Mouse (Mus musculus): Measurements from ENCODE around the gene Hmx3. TPM values are rescaled to one million over a fixed set of nuclear protein-coding genes. Genes with fewer than 3 reads are reported as not detected.

Hmx3 gene
- not detected for total RNA-seq (2021)
- long read RNA-seq, experiment 1, result 0 reads
- long read RNA-seq, experiment 2, result 0 reads

GRCm38 (mm10) chr7:131542115-131542871 is at the start of gene Hmx3:
Gene Hmx3 (plus strand): TSS chr7:131542867.
- DNase-seq, result no peak
- intact Hi-C loops (cut with DNase I), result loop anchor here (5.0 to 10.0 kb wide), 3 partner anchors 130 to 1013 kb away; partner anchors contain the start of genes Acadsb and Ikzf5

GRCm38 (mm10) chr7:131503739-131504138 is 38.9 kb upstream of the Hmx3 start:
- no peak for DNase-seq
- intact Hi-C loops (cut with DNase I), result no loop called here

- intact Hi-C loops (cut with DNase I), result loop anchor here (1.0 to 10.0 kb wide), 5 partner anchors 17 to 1015 kb away; partner anchors contain the start of genes Acadsb and Ikzf5
- peak; percentile 84 to 90 for DNase-seq
Observed at GRCm38 (mm10) chr7:131539979-131540378, 2.7 kb upstream of the Hmx3 start.

GRCm38 (mm10) chr7:131541184-131542114 is 1.2 kb upstream of the Hmx3 start:
- intact Hi-C loops (cut with DNase I), result loop anchor here (2.0 to 10.0 kb wide), 4 partner anchors 15 to 1013 kb away; partner anchors contain the start of genes Acadsb and Ikzf5
- no peak for DNase-seq

- no peak for DNase-seq
Observed at GRCm38 (mm10) chr7:131542872-131543622, 380 bp downstream of the Hmx3 start.

DNA sequence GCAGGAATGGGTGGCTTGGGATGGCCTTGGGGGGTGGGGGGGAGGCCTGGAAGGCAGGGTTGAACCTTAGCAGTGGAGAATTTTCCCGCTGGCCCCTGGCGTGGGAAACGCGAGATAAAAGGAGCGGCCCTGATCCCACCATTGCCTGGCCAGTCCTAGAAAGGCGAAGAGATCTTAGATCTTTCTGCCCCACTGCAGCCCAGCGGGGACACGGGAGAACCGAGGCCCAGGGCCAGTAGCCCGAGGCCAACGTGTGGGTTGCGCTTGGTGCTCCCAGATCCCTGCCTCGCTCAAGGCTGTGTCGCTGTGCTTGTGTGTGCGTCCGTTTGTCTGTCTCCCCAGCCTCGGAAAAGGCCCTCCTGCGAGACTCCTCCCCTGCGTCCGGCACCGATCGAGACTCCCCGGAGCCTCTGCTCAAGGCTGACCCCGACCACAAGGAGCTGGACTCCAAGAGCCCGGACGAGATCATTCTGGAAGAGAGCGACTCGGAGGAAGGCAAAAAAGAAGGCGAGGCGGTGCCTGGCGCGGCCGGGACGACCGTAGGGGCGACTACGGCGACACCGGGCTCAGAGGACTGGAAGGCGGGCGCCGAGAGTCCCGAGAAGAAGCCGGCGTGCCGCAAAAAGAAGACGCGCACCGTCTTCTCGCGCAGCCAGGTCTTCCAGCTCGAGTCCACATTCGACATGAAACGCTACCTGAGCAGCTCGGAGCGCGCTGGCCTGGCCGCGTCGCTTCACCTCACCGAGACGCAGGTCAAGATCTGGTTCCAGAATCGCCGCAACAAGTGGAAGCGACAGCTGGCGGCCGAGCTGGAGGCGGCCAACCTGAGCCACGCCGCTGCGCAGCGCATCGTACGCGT is 1.2 kb downstream of the Hmx3 start:
- peak in 1 of 2 experiments; percentile 16 for DNase-seq
- intact Hi-C loops (cut with DNase I), result loop anchor here (5.0 to 10.0 kb wide), 3 partner anchors 132 to 1011 kb away; partner anchors contain the start of genes Acadsb and Ikzf5

More at GRCm38 (mm10) chr7:131542872-131543622, 380 bp downstream of the Hmx3 start:
- intact Hi-C loops (cut with DNase I), result loop anchor here (5.0 to 10.0 kb wide), 3 partner anchors 131 to 1012 kb away; partner anchors contain the start of genes Acadsb and Ikzf5

GRCm38 (mm10) chr7:131544871-131545270 is 2.2 kb downstream of the Hmx3 start:
- DNase-seq, result no peak
- intact Hi-C loops (cut with DNase I), result loop anchor here (5.0 to 10.0 kb wide), 3 partner anchors 133 to 1010 kb away; partner anchors contain the start of genes Acadsb and Ikzf5

DNA sequence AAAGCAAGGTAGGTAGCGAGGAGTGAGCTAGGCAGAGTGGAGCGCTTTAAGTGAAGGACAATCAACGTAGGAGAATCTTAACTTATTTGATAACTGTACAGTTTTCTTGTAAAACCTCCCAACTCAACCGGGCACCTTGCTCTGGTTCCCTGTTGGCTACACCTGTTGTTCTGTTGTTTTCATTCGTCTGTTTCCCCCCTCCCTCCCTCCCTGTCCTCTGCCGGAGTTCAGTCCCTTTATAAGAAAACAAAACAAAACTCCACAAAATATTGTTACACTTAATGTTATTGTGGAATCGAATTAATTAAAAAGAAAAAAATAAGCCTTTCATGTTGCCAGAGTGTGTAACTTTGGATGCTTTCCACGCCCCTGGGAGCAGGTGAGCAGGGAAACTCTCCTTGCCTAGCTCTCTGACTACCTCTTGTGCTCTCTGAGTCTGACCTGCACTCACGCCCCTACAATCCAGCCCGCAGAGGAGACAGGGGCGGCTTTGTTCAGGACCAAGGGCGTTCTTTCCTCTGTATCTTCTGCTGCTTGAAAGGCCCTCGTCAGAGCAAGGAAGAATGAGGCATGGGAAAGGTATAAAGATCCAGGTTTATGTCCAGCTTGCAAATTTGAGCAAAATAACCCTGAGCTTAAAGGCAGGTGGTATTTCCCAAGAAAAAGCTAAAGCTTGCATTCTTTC is 3.2 kb downstream of the Hmx3 start:
- intact Hi-C loops (cut with DNase I), result loop anchor here (10.0 kb wide), 1 partner anchor 1009 kb away; no protein-coding TSS in a partner anchor
- no peak for DNase-seq

GRCm38 (mm10) chr7:131546423-131546822 is 3.8 kb downstream of the Hmx3 start:
- DNase-seq, result no peak
- intact Hi-C loops (cut with DNase I), result loop anchor here (10.0 kb wide), 1 partner anchor 1008 kb away; no protein-coding TSS in a partner anchor

DNA sequence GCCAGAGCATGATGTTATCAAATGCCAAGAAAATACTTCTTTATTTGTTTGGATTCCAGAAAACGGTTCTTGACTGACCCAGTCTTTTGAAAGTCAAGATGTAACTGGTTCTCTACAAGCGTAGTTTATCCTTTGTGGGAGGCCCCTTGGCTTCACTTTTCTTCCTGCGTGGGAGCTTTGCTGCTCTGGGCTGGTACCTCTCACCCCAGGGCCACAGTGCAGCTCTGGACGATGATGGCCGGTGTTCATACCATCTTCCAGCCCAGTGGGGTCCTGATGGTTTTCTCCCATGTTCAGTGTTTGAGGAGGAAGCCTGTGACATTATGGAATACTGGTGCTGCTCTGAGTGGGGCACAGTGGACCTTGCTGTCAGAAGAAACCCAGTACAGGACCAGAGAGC is 4.8 kb downstream of the Hmx3 start:
- intact Hi-C loops (cut with DNase I), result loop anchor here (10.0 kb wide), 1 partner anchor 1007 kb away; no protein-coding TSS in a partner anchor
- DNase-seq, result no peak

- no peak for DNase-seq
- intact Hi-C loops (cut with DNase I), result loop anchor here (10.0 kb wide), 1 partner anchor 1006 kb away; no protein-coding TSS in a partner anchor
Observed at GRCm38 (mm10) chr7:131548473-131548872, 5.8 kb downstream of the Hmx3 start, which contains the start of gene Hmx2. Gene Hmx2 (plus strand): TSS chr7:131548773.

DNA sequence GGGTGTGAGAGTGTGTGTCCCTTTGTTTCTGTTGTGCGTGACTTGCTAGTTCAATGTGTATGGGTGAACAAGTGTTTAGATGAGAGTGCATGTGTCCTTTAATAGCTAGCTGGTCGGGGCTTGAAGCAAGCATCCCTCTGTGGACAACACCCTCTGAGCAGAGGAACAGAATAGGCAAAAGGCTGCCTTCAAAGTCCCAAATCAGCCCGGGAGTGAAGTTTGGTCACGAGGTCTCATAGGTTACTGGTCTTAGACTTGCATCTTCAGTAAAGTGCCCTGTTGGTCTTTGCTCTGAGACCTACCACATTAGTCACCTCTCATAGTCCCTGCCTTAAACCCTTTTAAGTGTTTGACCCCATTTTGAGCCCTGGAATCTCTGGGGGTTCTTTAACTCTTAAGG is 8.8 kb downstream of the Hmx3 start:
- DNase-seq, result no peak
- intact Hi-C loops (cut with DNase I), result no loop called here

DNA sequence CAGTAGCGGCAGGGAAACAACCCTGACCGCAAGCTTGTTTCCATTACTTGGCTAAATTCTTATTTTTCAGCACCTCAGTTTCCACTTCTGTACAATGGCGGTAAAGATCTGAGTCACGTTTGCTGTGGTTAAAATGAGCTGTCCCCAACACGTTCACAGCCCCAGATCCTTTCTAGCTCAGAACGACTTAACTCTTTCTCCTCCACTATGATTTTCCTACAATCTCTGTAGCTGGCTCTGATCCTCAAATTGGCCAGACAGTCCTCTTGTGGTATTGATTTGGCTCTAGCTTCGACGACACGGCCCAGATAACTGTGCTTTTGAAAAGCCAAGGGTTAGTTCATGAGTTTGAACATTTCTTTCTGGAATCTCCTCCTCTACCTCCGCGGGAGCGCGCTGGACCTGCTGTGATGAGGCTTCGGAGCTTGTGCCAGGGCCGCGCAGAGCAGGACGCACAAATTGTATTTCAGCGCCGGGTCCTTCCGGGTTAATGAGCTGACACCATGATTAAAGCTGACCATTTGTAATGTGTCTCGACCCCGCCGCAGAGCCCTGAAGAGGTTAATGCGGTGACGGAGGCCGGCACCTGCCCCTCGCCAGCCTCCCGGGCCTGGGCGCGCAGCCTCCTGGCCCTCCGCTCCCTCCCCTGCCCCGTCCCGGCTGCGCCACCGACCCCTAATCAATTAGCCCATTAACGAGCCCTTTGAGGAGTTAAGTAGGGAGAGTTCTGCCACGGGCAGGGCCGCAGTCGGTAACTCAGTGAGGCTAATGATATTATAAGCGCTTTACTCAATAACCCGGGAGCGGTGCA is 9.5 kb downstream of the Hmx3 start:
- DNase-seq, result no peak
- intact Hi-C loops (cut with DNase I), result no loop called here

GRCm38 (mm10) chr7:131552781-131553180 is 10.1 kb downstream of the Hmx3 start:
- DNase-seq, result no peak
- intact Hi-C loops (cut with DNase I), result no loop called here

GRCm38 (mm10) chr7:131553771-131554175 is 11.1 kb downstream of the Hmx3 start:
- intact Hi-C loops (cut with DNase I), result no loop called here
- DNase-seq, result peak; percentile 31 to 38

DNA sequence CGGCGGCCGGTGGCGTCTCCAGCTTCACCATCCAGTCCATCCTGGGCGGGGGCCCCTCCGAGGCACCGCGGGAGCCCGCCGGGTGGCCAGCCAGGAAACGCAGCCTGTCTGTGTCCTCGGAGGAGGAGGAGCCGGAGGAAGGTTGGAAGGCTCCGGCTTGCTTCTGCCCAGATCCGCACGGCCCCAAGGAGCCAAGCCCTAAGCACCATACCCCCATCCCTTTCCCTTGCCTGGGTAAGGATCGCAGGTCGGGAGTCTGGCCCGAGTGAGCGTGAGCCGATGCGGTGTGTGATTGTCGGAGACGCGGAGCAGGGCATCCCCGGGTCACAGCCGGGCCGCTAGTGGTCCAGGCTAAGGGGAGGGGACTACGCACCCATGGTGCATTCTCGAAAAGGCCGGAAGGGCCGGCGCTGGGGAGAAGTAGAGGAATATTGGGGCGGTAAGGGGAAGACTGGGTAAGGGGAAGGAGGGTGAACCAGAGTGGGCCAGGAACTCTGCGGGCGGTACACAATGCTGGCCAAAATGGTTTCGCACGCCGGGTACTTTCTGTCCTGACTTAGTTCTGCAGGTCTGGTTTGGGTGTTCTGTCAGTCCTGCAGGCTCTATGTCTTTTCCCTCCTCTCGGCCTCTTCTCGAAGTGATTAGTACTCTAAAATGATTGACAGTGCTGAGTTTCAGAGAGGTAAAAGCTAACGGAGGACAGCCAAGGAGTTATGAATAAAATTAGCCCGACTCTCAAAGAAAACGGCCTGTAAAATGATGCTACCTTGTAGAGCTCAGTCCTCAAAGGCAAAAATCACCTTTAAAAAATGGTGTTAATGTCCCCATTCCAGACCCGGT is 11.9 kb downstream of the Hmx3 start:
- intact Hi-C loops (cut with DNase I), result no loop called here
- no peak for DNase-seq

All from heart, postnatal 14 days (tissue).